Mouse (Mus musculus) embryonic facial prominence, embryonic 14.5 days (tissue): Measurements from ENCODE around the gene Hcls1. TPM values are rescaled to one million over a fixed set of nuclear protein-coding genes. Genes with fewer than 3 reads are reported as not detected.

Experiments used
- ATAC-seq: fragments of 200-750 bp; cut with Nextera tagmentation; 2 replicates; pipeline ENCODE4 v1.8.0; 2017; ENCODE audit warnings: low read depth, moderate number of reproducible peaks, moderate TSS enrichment
- DNase-seq: peaks from one replicate; pipeline ENCODE4 v3.0.0-alpha.2; 2015; ENCODE audit warnings: low spot score
- H3K27ac ChIP-seq: fragments of 300-500 bp; sonication (generic); replicated peaks from 2 replicates; pipeline ENCODE4 v1.5.1; 2014; ENCODE audit warnings: low read depth, mild to moderate bottlenecking, low read length, moderate library complexity
- H3K27me3 ChIP-seq: fragments of 300-500 bp; sonication (generic); replicated peaks from 2 replicates; pipeline ENCODE4 v1.6.1; 2014; ENCODE audit warnings: low read length; ENCODE audit not compliant: control insufficient read depth, insufficient read depth
- H3K36me3 ChIP-seq: fragments of 300-500 bp; sonication (generic); 2 replicates; pipeline ENCODE4 v1.6.1; 2014; ENCODE audit warnings: low read length, mixed read lengths; ENCODE audit not compliant: control insufficient read depth, insufficient read depth
- H3K4me1 ChIP-seq: fragments of 300-500 bp; sonication (generic); 2 replicates; pipeline ENCODE4 v1.6.1; 2014; ENCODE audit warnings: antibody characterized with exemption, low read length; ENCODE audit not compliant: control insufficient read depth, insufficient read depth
- H3K4me2 ChIP-seq: fragments of 300-500 bp; sonication (generic); 2 replicates; pipeline ENCODE4 v1.6.1; 2014; ENCODE audit warnings: low read depth, mild to moderate bottlenecking, low read length, moderate library complexity, mixed read lengths
- H3K4me3 ChIP-seq: fragments of 300-500 bp; sonication (generic); 2 replicates; pipeline ENCODE4 v1.5.1; 2014; ENCODE audit warnings: low read depth, mild to moderate bottlenecking, low read length
- H3K9ac ChIP-seq: fragments of 300-500 bp; sonication (generic); 2 replicates; pipeline ENCODE4 v1.6.1; 2014; ENCODE audit warnings: low read depth, mild to moderate bottlenecking, low read length, moderate library complexity, mixed read lengths
- H3K9me3 ChIP-seq: fragments of 300-500 bp; sonication (generic); 2 replicates; pipeline ENCODE4 v1.6.1; 2016; ENCODE audit warnings: low read length; ENCODE audit not compliant: control insufficient read depth
- WGBS: fragments of 180-500 bp; shearing (Covaris S2); extraction: QIAGEN DNeasy Blood & Tissue Kit; methylation state at CpG from one replicate; pipeline ENCODE4 v1.1.7; 2014; 5-methylcytosine and 5-hydroxymethylcytosine counted together
- polyA plus RNA-seq: library from polyadenylated mRNA; unstranded; fragments of >200 nt; fragmentation: Nextera tagmentation; extraction: Ambion mirVana; gene quantifications from 2 replicates; pipeline ENCODE4 v1.2.1, GENCODE M21; 2014

Hcls1 gene
- polyA plus RNA-seq, result 3.9 and 4.0 TPM in 2 replicates

GRCm38 (mm10) chr16:36934841-36935620 is at the start of gene Hcls1:
Gene Hcls1, plus strand, starts transcription at chr16:36934983.
- Histone ChIP-seq H3K9ac (no peak within 1 kb of the TSS), H3K4me1 (no peaks in the 10 kb centered on the region; the same call in 1 of the 2 replicates), H3K4me2 (no peak within 1 kb of the TSS), H3K9me3 (no peaks in the 10 kb centered on the region), H3K4me3 (no peak within 1 kb of the TSS), H3K27me3 (no peaks in the 10 kb centered on the region), H3K36me3 (peaks cover 27% of the 10 kb centered on the region), H3K27ac (no peak within 1 kb of the TSS)
- no peak for DNase-seq
- ATAC-seq, result no peak
- WGBS, result 69% methylated on average over 7 of the region's 7 CpGs

DNA sequence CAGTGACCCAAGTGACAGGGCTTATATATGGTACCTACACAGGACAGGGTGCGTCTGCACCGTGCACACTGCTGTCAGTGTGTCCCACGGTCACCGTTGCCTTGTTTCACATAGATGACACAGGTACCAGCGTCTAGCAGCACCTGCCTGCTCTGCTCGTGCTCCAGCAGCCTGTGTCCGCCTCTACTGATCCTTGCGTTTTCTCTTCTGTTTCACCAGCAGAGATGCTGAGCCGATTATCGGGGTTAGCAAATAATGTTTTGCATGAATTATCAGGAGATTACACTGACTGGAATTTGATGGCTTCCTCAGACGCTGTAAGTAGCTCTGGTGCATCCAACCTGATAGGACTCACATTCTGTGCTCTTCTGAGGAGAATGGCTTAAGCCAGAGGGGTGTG is 48.9 kb upstream of the Hcls1 start:
- H3K36me3 ChIP-seq, result peaks cover 43% of the 10 kb centered on the region
- ATAC-seq (no peak), DNase-seq (no peak)
- no peak overlapping the region for H3K4me3 ChIP-seq
- H3K4me1 ChIP-seq, result no peaks in the 10 kb centered on the region
- WGBS, result 91% methylated on average over 11 of the region's 11 CpGs
- no peak overlapping the region for H3K9ac ChIP-seq
- no peak overlapping the region for H3K4me2 ChIP-seq
- no peak overlapping the region for H3K27ac ChIP-seq
- H3K27me3 ChIP-seq, result no peaks in the 10 kb centered on the region
- no peaks in the 10 kb centered on the region for H3K9me3 ChIP-seq

GRCm38 (mm10) chr16:36887546-36887945 is 47.2 kb upstream of the Hcls1 start:
- H3K9me3 ChIP-seq, result no peaks in the 10 kb centered on the region
- no peaks in the 10 kb centered on the region for H3K4me1 ChIP-seq
- H3K9ac ChIP-seq, result no peak overlapping the region
- WGBS, result 79% methylated on average over 5 of the region's 5 CpGs
- no peak overlapping the region for H3K27ac ChIP-seq
- H3K4me2 ChIP-seq, result no peak overlapping the region
- DNase-seq (no peak), ATAC-seq (no peak)
- H3K36me3 ChIP-seq, result peaks cover 59% of the 10 kb centered on the region
- no peaks in the 10 kb centered on the region for H3K27me3 ChIP-seq
- no peak overlapping the region for H3K4me3 ChIP-seq

- Histone ChIP-seq H3K4me3 (no peak overlapping the region), H3K9me3 (no peaks in the 10 kb centered on the region), H3K36me3 (peaks cover 87% of the 10 kb centered on the region), H3K9ac (no peak overlapping the region), H3K27me3 (no peaks in the 10 kb centered on the region), H3K4me2 (no peak overlapping the region), H3K4me1 (no peaks in the 10 kb centered on the region), H3K27ac (no peak overlapping the region)
- DNase-seq, result no peak
- WGBS, result 97% methylated on average over 3 of the region's 3 CpGs
- ATAC-seq, result no peak
Measured at GRCm38 (mm10) chr16:36890559-36890958, 44.2 kb upstream of the Hcls1 start.

- WGBS, result 92% methylated on average over 4 of the region's 4 CpGs
- Histone ChIP-seq H3K4me1 (no peaks in the 10 kb centered on the region), H3K4me3 (no peak overlapping the region), H3K9ac (no peak overlapping the region), H3K4me2 (no peak overlapping the region), H3K9me3 (no peaks in the 10 kb centered on the region), H3K36me3 (peaks cover 89% of the 10 kb centered on the region), H3K27me3 (no peaks in the 10 kb centered on the region), H3K27ac (no peak overlapping the region)
- DNase-seq (no peak), ATAC-seq (no peak)
Measured at GRCm38 (mm10) chr16:36891415-36891814, 43.4 kb upstream of the Hcls1 start.

DNA sequence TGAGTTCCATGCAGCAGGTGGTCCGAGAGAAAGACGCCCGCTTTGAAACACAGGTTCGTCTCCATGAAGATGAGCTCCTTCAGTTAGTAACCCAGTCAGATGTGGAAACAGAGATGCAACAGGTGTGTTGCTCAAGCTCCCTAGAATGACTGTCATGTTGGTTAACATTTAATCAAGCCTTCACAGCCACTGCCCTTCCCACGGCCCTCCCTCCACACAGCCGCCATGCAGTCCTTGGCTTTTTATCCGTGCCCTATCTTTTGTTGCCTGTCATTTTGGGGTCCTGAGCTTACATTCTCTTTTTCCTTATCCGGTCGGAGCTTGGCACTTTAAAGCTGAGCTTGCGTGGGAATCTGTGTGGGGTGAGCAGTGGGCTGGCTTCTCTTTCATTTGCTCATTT is 41.5 kb upstream of the Hcls1 start:
- Histone ChIP-seq H3K4me2 (no peak overlapping the region), H3K4me1 (no peaks in the 10 kb centered on the region), H3K27me3 (no peaks in the 10 kb centered on the region), H3K4me3 (no peak overlapping the region), H3K27ac (no peak overlapping the region), H3K36me3 (peaks cover 92% of the 10 kb centered on the region), H3K9ac (no peak overlapping the region), H3K9me3 (no peaks in the 10 kb centered on the region)
- ATAC-seq (no peak), DNase-seq (no peak)
- 94% methylated on average over 10 of the region's 10 CpGs for WGBS

DNA sequence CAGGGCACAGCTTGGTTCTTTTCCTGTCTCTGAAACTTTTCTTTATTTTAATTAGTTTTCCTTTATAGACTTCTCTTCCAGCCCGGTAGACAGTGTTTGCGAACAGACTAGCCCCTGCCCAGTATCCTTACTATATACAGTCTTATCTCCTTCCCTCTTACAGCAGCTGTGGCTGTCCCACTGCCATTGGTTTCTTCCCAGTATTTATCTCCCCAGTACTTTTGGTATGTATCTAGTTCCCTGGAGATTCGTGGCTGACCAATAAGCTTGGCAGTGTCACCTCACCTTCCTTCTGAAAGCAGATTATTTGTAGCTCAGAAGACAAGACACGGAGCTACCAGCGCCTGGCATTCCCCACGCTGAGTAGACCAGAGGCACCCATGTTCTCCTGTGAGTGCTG is 38.1 kb upstream of the Hcls1 start:
- ATAC-seq (no peak), DNase-seq (no peak)
- Histone ChIP-seq H3K9ac (no peak overlapping the region), H3K4me3 (no peak overlapping the region), H3K4me1 (no peaks in the 10 kb centered on the region), H3K36me3 (peaks cover 97% of the 10 kb centered on the region), H3K9me3 (no peaks in the 10 kb centered on the region), H3K4me2 (no peak overlapping the region), H3K27me3 (no peaks in the 10 kb centered on the region), H3K27ac (no peak overlapping the region)
- 94% methylated on average over 6 of the region's 6 CpGs for WGBS

DNA sequence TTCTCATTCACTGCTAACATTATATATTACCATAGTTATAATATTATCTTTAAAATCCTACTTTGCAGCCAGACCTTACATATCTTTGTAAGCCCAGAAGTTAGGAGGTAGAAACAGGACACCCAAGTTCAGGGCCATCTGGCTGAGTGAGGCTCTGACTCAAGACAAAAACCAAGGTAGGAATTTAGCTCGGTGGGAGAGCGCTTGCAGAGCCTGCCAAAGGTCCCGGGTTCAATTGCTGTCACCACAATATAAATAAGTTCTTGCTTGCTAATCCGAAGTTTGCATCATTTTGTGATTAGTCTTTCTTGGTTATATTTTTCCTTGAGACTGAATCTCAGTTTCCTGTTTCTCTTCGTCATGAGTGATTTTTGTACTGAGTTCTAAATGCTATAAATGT is 31.6 kb upstream of the Hcls1 start:
- ATAC-seq (no peak), DNase-seq (no peak)
- H3K9ac ChIP-seq, result no peak overlapping the region
- H3K4me3 ChIP-seq, result no peak overlapping the region
- H3K4me1 ChIP-seq, result no peaks in the 10 kb centered on the region
- no peak overlapping the region for H3K4me2 ChIP-seq
- H3K27ac ChIP-seq, result no peak overlapping the region
- H3K36me3 ChIP-seq, result peaks cover 87% of the 10 kb centered on the region
- no peaks in the 10 kb centered on the region for H3K27me3 ChIP-seq
- no peaks in the 10 kb centered on the region for H3K9me3 ChIP-seq
- 90% methylated on average over 5 of the region's 5 CpGs for WGBS

DNA sequence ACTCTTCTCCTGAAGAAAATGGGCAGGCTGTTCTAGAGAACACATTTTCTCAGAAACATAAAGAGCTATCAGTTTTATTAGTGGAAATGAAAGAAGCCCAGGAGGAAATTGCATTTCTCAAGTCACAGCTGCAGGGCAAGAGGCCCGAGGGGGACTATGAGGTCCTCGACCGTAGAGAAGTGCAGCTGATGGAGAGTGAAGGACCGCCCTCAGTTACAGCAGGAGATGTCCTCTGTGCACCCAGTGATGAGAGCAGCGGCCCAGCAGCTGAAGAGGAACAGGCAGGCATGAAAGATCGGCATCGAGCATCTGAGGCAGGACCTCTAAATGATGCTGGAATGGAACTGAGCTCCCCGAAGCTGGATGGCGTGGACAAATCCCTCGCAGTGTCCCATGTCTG is 22.9 kb upstream of the Hcls1 start:
- peaks cover 81% of the 10 kb centered on the region for H3K36me3 ChIP-seq

More for the DNA sequence above, 22.9 kb upstream of the Hcls1 start:
- 88% methylated on average over 10 of the region's 10 CpGs for WGBS
- H3K27ac ChIP-seq, result no peak overlapping the region
- DNase-seq (no peak), ATAC-seq (no peak)
- no peak overlapping the region for H3K4me2 ChIP-seq
- no peaks in the 10 kb centered on the region for H3K9me3 ChIP-seq
- no peaks in the 10 kb centered on the region for H3K4me1 ChIP-seq
- H3K27me3 ChIP-seq, result no peaks in the 10 kb centered on the region
- no peak overlapping the region for H3K4me3 ChIP-seq
- no peak overlapping the region for H3K9ac ChIP-seq
